Mouse (Mus musculus) cerebellum, adult 18-20 months (tissue): ENCODE measurements around the gene Prdm9.
"Not testable (repeated sequence)": the region's sequence is repeated elsewhere in the genome, so short reads cannot be mapped to it uniquely, and the experiment has no call there.

Source experiments
- DNase-seq, 2 experiments: peaks; one replicate each; pipeline ENCODE4 v3.0.0; 2021

The Prdm9 gene

DNA sequence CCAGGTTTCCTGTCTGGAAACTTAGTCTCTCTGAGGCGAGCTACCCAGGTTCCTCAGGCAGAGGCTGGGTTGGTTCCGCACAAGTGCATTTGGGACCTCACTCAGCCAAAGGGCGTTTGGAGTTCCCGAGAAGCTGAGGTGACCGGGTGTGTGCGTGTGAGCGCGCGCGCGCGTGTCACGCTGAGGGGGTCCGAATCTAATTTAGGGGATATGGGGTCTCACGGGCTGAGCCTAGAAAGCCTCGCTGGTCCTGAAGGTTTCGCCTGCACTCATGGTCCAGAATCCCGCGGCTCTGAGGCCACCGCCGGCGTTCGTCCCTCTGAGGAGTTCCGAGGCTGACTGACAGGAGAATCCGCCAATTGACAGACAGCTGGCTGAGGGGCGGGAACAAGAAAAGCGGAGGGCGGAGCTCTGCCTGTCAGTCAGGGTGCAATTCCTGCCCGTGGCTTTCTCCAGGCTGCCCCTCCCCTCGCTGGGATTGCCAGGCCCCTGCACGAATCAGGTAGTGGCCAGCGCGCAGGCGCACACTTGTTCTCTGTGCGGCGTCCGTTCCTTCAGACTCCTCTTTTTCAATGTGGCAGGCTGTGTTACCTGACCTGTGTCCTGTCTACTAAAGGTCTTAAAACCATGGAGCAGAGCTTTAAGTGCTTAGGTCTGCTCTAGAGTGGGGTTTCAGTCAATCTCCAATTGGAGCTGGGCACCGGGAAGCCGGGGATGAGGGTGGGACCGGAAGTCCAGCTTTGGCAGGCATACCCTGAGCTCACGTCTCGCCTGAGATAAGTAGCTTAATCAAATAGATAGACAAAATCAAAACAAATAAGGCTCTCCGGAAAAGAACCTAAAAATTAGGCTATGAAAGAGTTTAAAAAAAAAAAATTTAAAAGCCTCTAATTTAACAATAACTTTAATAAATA is at the start of gene Prdm9:
TSS of gene Prdm9 (minus strand) at position 341 of the 914 bp plus-strand sequence.
- DNase-seq, result peak; percentile 99 to 100

DNA sequence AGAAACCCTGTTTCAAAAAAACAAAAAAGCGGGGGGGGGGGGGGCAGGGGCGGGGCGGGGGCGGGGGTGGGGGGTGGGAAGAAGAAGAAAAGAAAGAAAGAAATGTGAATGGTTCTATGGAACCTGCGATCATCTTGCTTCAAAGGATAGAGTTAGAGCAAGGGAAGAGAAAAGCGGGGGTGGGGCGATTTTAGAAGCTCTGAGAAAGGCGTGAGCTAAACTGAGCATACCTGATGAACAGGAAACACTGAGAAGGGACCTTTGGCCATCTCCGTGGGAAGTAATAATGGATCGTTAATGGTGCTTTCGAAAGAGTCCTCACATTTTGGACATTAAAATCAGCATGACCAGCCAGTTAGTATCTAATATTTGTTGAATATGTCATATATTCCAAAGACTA is 35.3 kb upstream of the Prdm9 start:
- DNase-seq, result no peak

DNA sequence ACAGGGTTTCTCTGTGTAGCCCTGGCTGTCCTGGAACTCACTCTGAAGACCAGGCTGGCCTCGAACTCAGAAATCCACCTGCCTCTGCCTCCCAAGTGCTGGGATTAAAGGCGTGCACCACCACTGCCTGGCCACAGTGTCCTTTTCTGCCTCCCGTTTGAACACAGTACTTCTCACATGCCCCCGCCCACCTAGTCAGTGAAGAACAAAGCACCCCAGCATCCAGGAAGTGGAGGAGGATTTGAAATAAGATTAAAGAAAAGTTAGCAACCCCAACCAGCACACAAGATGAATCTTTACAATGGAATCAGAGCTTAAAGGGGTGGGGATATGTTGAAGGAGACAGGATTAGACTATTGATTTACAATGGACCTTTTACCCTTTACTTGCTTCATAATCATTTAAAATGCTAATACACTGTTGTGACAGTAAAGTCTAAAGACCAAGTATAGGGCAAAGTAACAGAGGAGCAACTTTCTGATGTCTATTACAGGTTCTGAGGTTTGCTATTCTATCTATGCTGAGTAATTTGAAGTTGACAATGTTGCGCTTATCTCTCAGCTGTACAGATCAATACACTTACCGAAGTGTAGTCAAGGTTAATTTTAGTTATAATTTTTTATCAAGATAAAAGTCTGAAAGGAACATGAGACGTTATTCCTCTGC is 27.2 kb upstream of the Prdm9 start:
- DNase-seq, result no peak

DNA sequence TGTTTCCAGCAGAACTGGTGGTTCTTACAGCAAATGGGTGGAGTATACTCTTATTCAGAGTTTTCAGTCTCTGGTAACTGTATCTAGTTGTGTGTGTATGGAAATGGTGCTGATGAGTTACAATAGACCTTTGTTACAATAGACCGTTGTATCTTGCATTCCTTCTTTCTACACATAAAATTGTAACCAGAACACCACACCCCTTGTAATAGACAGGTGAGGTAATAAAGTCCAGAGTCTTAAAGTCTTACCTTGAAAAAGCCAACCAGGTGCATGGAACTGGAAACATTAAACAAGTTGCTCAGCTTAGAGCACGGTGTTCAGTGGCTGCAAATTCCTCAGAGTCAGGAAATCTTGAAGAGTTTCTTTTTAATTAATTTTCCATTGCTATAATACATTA is 24.0 kb upstream of the Prdm9 start:
- DNase-seq, result no peak

DNA sequence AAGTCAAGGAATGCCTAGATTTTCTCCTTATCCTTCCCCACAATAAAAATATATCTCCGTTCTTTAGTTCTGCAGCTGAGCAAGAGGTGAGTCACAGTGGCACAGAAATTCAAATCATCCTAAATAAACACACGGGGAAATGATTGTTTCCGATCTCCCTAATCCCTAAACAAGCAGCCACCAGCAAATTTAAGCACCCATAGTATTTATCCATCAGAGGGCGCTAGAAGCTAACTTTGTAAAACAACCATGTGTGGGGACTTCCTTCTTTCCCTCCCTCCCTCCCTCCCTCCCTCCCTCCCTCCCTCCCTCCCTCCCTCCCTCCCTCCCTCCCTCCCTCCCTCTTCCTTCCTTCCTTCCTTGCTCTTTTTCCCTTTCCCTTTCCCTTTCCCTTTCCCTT is 21.5 kb upstream of the Prdm9 start:
- no peak for DNase-seq

DNA sequence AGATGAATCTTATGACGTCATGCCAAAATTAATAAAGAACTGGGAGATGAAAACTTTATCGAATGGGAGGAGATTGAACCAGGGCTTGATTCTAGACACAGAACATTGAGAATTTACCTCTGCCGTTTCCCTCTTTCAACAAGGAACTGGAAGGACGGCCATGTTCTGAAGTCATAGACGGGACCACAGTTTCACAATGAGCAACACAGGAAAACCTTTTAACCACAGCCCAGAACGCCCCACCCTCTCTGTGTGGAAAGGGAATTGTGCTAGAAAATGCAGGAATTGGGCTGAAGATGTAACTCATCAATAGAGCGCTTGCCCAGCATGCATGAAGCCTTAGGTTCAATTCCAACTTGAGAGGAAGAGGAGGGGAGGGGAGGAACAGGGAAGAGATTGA is 18.9 kb upstream of the Prdm9 start:
- no peak for DNase-seq

DNA sequence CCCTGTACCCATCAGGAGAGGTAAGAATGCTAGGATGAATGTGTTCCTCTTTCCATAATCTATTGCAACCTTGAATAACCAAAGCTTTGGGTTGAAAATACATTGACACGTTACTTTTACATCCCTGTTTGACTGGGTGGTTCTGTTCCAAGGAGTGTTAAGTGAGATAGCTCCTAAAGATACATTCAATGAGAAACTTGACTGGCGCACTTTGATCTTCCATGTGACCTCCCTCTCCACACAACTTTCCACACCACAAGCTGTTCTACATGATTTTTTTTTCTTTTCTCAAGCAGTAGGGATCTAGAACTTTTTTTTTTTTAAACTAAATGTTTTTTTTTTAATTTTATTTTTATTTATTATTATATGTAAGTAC is 15.9 kb upstream of the Prdm9 start:
- DNase-seq, result no peak

DNA sequence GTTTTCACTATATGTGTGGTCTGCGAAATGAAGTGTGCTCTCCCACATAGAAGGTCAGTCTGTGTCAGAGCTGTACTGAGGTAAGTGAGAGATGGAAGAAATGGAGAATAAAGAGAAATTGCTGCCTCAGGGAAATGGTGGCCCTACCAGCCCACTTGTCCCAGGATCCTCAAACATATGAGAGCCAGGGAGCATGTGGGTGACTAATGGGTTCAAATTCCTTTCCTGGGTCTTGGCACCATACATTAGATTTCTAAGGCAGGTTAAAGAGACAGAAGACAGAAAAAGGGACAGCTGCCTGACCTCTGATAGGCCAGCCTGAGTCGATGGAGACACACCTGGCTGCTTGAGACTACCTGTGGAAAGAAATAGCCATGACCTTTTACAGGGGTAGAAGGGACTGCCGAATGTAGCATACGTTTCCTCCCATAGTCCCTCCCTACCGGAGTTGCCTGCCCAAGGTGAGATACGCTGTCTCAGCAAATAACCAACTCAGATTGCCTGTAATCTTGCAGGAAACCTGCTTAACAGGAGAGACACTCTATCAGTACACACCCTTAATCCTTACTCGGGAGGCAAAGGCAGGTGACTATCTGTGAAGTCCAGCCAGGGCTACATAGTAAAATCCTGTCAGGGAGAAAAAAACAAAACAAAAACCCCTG is 15.4 kb upstream of the Prdm9 start:
- no peak for DNase-seq

DNA sequence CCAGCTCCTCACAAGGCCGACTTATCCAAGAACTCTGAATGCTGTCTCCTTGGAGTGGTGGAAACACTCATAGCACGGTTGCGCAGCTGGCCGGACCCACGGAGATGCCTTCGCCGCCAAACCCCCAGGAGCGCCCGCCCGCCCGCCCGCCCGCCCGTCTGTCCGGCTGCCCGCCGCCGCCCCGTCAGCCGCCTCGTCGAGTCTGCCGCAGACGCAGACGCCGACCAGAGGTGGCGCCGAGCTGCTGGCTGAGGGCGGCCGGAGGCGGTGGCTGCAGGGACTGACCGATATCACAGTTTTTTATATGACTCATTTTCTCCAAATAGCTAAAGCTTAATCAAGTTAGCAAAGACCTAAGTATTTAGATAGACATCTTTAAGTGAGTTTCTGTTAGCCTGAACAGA is 13.1 kb upstream of the Prdm9 start:
- DNase-seq, result peak; percentile 7 to 10

DNA sequence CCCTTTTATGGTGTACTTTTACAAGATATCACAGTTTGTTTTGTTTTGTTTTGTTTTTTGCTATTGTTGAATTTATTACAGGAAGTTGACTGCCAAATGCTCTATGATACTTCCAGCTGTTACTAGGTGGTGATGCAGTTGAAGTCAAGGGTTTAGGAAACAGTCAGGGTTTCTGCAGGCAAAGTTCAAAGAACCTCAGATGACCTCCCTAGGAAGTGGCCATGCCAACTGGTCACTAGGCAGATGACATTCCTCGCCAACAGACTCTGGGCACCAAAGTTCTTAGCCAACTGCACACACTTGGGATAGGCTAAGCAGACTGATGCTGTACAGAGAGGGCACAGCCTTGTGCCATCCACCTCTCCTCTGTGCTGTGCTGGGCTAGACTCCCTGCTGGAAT is 10.9 kb upstream of the Prdm9 start:
- no peak for DNase-seq

DNA sequence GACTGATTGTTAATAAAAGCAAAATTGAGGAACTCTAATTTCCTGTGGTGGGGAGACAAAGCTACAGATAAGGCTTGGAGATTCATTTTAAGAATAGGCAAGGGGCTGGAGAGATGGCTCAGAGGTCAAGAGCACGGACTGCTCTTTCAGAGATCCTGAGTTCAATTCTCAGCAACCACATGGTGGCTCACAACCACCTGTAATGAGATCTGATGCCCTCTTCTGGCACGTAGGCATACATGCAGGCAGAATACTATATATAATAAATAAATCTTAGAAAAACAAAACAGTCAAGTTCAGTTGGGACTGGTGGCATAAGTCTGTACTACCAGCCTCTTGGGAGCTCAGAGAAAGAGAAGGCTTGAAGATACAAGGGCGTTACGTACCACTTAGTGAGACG is 2.8 kb upstream of the Prdm9 start:
- no peak for DNase-seq

DNA sequence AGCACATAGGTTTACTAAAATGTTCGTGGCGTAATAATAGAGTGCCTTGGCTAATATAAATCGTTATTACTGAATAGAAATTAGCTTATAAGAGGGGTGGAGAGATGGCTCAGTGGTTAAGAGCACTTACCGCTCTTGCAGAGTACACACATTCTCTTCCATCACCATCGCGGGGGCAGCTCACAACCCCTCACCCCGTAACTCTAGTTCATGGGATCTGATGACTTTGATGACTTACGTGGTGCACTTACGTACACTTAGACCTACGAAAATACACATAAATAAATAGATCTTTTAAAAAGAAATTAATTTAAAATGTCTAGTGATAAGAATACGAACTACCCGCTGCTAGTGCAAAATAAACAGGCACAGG is 760 bp upstream of the Prdm9 start:
- DNase-seq, result peak; percentile 11 to 37

DNA sequence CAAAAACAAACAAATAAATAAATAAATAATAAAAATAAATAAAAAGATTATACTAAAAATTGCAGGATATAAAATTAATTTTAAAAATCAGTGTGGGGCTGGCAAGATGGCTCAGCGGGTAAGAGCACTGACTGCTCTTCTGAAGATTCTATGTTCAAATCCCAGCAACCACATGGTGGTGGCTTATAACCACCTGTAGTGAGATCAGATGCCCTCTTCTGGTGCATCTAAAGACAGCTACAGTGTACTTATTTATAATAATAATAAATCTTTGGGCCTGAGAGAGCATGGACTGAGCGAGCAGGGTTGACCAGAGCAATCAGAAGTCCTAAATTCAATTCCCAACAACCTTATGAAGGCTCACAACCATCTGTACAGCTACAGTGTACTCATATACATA is 4.2 kb downstream of the Prdm9 start:
- no peak for DNase-seq

DNA sequence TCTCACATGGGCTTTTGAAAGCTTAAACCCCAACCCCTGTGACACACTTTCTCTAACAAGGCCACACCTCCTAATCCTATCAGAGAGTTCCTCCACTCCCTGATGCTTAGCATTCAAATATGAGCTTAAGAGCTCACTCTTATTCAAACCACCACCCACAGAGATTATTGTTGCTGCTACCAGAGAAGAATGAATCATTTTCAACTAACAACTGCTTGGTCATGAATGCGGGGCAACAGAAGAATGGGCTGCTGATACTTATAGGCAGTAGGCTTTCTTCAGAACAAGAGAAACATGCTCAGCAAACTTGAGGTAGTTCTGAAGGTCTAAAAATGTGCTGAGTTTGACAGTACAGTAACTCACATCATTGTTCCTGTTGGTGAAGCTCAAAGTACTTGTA is 14.4 kb downstream of the Prdm9 start:
- DNase-seq, result no peak

DNA sequence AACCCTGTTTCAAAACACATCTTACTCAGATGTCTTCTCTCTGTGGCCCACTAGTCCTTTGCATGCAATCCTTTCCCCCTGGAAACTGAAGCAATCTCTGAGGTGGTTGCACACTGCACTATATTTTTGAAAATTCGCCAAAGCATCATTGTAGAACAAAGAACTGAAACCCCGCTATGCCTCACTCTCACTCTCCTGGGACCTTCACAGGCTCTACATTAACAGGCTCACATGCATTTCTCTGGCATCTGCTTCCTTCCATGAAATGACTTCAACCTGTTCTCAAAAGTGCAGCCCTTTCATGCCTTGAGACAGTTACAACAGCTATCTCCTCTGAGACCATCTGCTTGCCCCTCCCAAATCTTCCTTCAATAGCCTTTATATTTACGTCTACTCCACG is 17.7 kb downstream of the Prdm9 start:
- no peak for DNase-seq

DNA sequence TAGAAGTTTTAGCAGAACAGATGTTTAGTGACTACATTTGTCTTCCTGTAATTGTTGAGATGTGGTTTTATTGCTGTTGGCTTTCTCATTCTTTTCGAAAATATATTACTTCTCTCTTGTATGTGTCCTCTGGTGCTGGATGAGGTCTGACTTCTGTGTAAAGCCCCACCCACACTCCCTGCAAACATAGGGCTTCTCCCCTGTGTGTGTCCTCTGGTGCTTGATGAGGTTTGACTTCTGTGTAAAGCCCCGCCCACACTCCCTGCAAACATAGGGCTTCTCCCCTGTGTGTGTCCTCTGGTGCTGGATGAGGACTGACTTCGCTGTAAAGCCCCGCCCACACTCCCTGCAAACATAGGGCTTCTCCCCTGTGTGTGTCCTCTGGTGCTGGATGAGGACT is 20.3 kb downstream of the Prdm9 start:
- DNase-seq, result not testable (repeated sequence)

DNA sequence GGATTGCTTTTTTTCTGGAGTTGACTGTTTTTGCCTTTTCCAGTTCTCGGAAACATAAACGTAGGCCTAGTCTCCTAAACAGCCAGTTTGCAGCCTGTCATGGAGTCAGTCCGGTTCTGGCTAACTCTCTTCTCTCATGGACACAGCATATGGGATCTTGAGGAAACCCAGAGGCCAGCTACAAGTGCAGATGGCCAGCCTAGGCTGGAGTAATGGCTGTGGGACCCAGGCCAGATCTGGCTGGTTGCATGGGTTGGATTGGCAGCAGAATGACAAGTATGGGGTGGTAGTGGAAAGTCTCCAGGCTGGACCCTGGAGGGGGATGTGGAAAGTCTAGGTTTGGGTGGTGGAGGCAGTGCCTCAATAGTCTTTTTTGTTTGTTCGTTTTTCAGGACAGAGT is 23.8 kb downstream of the Prdm9 start:
- no peak for DNase-seq

DNA sequence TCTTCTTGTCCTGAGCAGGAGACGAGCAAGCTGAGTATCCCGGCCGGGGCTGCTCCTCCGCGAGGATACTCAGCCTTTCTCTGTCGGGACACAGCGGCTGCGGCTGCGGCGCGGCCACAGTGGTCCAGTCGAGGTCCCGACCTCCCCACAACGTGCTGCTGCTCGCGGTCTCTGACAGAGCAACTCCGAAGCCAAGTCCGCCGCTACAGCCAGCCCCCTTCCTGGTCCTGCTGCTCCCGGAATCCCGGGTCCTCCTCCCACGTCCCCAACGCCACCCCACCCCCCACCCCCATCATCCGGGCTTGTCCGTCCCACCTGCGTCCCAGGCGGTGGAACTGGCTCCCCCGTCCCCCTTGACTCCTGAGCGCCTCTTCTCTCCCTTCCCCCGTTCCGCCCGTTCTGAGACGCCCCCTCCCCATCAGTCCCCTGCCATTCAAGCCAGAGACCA is 27.7 kb downstream of the Prdm9 start:
- peak in 1 of 2 experiments; percentile 26 for DNase-seq

DNA sequence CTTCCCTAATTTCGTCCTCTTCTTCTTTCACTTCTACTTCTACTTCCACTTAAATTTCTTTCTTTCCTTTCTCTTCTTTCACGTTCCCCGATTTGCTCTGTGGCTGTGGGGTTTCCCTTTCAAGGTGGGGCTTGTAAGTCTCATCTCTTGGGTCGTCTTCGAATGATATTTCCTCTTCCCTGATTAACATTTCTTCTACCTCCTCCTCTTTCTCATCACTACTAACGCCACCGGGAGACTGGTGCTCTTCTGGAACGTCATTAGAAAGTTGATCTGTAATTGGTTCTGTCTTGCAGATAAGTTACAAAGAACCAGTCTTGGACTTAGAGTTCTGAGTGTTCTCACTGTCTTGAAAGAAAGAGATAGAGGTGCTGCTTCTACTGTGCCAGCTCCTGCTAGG is 28.2 kb downstream of the Prdm9 start:
- no peak for DNase-seq

DNA sequence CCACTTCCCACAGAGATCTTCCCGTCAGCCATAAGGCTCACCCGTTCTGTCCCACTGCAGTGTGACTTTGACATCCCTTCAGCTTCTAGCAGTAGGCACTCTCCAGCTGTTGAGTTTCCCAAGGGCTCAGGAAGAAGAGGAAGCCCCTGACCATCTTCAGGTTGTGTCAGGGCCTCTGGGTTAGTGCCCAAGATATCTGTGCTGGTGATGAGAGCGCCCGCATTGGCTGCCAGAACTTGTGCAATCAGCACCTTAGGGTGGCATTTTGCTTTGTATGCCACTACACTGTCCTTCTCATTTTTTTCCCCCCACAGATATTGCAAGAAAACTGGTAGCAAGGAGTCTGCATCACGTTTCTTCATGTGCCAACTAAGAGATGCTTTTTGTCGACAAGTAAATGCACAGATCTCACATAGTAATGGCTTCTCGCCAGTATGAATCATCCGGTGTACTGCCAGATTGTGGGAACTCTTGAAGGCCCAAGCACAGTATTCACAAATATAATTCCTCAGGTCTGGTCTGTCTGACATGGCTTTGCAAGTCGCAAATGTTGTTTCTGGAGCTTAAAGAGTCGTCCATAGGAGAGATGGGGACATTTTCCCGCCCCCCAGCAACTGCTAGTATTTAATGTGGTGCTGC is 28.9 kb downstream of the Prdm9 start:
- DNase-seq, result peak; percentile 26 to 28

DNA sequence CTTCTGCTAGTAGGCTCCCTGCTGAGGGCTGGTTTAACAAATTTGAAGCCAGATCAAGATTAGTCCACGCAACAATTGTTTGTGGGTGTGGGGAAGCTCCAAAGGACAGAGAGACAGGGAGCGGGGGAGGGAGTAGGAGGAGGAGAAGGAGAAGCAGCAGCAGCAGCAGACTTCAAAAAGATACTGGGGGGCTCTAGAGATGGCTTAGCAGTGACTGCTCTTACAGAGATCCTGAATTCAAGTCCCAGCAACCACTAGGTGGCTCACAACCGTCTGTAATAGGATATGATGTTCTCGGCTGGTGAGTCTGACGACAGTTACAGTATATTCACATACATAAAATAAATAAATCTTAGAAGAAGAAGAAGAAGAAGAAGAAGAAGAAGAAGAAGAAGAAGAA is 34.0 kb downstream of the Prdm9 start:
- DNase-seq, result peak; percentile 34 to 45

DNA sequence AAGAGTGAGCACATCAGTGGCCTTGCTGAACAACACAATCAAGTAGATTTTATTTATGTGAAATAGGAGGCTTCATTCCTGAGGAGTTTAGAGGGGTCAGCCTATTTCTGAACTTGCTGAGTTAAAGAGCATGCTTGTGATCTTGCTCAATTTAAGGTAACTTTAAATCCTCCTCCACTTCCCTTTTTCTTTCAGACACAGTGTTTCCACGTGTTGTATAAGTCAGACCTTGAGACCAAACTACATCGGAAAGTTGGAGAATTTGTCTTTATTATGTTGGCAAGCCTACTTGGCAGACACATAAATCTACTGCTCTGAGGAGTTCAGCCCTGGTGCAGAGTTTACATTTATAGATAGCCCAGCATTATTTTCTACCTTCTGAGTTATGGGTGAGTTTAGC is 35.3 kb downstream of the Prdm9 start:
- no peak for DNase-seq

DNA sequence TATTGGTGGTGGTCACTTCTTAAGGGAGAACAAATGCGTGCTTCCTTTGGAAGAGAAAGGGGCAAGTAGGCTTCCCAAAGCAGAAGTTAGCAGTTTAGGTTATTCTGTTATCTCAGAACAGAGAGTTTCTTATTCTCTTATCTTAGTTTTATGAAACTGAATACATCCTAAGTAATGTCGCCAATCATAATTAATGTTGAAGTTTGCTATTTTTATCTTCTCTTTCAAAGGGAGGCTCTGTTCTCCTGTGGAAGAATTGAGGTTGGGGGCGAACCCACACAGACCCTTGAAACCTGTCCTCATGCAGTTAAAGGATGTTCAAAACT is 36.4 kb downstream of the Prdm9 start:
- DNase-seq, result no peak
